Mouse (Mus musculus): ENCODE measurements around the gene Mrps24.

GRCm38 (mm10) chr11:5740599-5740964 lies 25.1 kb upstream of the Mrps24 start:
- no peak for TF ChIP-seq POLR2A (IDR thresholded peaks at IDR 0.05; ENCODE audit: low read depth, low read length)
- no peak for TF ChIP-seq CTCF (conservative IDR thresholded peaks at IDR 0.05; ENCODE audit: insufficient read depth, insufficient read length, low read depth, low read length)

Measured in kidney, adult 2 months (tissue).